Mouse (Mus musculus): ENCODE results near the gene Pip4k2a.

- TF ChIP-seq CTCF (conservative IDR thresholded peaks at IDR 0.05; ENCODE audit: insufficient read depth, insufficient read length, low read depth, low read length), result no peak
- TF ChIP-seq POLR2A (IDR thresholded peaks at IDR 0.05; ENCODE audit: low read depth, low read length), result no peak
These were observed 175.2 kb downstream of the Pip4k2a start for GRCm38 (mm10) chr2:18822711-18823110.
